Mouse (Mus musculus) heart, postnatal 4 days (tissue): ENCODE results near the gene Tgm2. TPM values are rescaled to one million over a fixed set of nuclear protein-coding genes. Genes with fewer than 3 reads are reported as not detected.
A peak's percentile ranks its signal among the peaks of the same experiment; 100 is the strongest.

ENCODE experiments used
- DNase-seq: peaks from one replicate; pipeline ENCODE4 v3.0.0; 2021
- total RNA-seq, 2 experiments: library from RNA; stranded (reverse); gene quantifications; 2 replicates each; pipeline ENCODE4 v1.2.3; 2021

The Tgm2 gene
- total RNA-seq = 100 to 1,000 TPM; 254 to 273 TPM

DNA sequence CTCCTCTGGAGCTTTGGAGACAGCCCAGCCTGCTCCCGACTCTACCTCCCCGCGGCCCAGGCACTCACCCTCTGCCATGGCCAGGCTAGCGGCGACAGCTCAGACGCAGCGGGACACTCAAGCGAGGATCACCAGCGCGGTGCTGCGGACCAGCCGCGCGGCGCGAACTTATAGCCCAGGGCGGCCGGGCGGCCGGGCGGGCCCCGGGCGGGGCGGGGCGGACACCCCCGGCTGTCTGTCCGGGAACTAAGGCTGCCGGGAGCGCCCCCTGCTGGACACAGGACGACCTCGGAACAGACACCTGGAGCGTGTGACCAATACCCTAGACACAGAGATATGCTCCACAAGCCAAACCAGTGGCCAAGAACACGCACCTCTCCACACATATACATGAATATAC, at the start of gene Tgm2:
Gene Tgm2 (minus strand): TSS at position 214 of the 400 bp plus-strand sequence.
- DNase-seq = peak; percentile 97

- peak; percentile 63 for DNase-seq
Measured at GRCm38 (mm10) chr2:158194945-158195640, 48.9 kb upstream of the Tgm2 start.

GRCm38 (mm10) chr2:158193611-158194336, 47.5 kb upstream of the Tgm2 start:
- no peak for DNase-seq

DNA sequence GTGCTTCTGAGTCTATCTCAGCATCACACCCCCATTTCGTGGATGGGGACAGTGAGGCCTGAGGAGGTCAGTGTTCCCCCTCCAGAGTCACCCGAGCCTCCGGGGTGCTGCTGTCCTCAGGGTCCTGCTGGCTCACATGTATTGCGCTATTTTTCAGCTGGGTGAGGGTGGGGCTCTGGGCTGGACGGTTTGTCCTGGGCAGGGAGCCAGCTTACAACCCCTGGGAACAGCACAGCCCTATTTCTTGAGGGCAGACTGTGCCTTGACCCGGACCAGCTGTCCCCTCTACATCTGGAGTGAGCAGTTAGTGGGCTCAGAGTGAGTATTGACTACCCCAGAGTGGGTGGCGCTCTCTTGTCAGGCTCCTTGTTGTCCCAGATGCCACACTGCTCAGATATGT, 44.9 kb upstream of the Tgm2 start:
- DNase-seq = peak; percentile 70

- no peak for DNase-seq
Measured at GRCm38 (mm10) chr2:158189451-158189850, 43.2 kb upstream of the Tgm2 start.

DNA sequence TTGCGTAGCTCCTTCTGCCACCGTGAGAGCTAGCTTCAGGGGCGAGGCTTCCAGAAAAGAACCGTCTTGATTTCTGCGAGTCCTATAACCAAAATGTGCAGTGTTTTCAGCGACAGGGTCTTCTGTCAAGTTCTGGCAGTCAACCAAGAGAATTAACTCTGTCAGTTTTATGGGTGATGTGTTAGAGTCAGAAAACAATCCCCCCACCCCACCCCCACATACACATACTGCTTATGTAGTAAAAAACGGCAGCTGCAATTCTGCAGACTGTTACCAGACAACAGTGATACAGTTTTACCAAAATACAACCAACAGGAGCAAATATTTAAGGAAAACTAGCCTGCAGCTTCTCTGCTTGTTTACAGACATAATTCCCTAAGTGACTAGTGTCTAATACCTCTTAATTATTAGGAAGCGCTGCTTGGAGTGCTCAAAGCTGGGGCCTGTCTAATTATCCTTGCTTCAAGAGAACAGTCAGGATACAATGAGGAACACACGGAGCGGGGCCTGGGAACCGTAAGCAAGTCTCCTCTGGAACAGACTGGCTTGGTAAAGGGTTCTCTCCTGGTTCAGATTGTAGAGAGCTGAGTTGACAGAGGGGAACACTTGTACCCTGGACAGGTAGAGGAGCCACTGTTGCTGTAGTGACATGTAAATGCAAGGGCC, 40.1 kb upstream of the Tgm2 start:
- DNase-seq = no peak

DNA sequence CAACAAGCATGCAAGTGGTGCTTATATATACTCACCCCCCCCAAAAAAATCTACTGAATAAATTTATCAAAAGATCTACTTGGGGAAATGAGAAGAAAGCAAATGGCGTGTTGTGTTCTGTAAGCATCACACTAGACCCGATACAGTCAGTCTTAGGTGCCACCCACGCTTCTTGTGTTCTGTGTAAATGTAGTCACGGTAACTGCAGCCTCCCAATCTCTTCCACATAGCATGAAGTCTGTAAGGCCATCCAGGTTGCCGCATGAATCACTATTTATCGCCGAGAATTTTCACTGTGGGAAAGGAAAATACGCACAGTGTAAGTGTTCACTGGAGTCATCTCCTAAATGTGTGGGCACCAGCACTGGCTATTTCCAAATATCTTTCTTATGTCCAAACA, 37.0 kb upstream of the Tgm2 start:
- DNase-seq = no peak

DNA sequence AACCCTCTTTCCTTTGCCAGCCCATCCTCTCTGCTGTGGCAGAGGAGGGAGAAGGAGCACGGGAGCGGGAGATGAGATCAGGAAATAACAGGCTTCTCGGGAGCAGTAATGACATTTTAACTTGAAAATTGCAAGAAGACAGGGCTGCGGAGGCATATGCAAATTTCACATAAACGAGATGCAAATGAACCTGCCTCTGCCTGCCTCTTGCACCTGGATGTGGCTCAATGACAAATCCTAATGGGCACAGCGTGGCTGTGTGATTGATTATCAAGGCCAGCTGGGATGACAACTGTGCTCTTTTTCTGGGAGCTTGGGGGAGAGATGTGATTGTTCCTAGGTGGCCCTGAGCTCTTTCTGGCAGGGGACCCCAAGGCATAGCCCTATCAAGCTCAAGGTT, 35.7 kb upstream of the Tgm2 start:
- DNase-seq = no peak

DNA sequence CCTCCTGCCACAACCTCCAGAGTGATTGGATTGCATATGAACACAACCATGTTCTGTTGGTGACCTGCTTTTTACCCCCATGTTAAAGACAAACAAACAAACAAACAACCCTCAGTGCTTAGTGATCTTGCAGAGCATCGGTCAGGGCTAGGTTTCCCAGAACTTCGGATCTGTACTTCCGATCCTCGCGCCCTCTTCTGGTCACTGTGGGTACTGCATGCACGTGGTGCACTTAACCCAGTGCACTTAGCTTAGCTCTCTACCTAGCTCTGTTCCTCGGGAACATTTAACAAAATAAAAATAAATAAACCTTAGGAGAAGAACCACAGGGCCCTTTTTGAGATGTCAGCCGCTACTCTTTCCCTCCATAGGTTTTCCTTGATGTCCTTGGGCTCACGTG, 34.6 kb upstream of the Tgm2 start:
- peak; percentile 85 for DNase-seq

- DNase-seq = peak; percentile 80
Measured at GRCm38 (mm10) chr2:158179370-158180111, 33.3 kb upstream of the Tgm2 start.

DNA sequence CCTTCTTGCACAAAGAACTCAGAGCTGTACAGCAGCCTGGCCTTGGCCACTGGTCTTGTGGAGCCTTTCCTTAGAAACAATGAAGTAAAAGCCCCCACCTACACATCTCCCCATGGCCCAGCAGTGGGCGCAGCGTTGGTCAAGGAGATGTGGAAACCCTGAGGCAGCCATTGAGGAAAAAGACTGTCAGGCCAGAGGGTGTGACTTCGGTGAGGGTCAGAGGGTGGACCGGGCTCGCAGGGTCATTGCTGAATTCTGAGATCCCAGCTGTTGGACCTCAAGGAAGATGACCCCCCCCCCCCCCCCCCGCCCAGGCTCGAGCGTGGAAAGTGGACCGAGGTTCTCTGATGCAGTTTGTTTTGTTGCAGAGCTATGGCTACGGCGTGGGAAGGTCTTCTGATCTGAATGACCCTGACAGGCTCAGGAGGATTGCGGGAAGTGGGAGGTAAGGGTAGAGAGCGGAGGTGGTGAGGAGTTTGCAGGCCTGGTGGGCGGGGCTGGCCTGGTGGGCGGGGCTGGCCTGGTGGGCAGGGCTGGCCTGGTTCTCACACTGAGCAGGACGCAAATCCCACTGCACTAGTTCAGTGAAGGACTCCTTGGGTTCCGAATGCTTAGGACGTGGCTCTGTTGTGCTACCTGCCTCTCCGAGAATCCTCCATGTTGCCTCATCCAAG, 32.6 kb upstream of the Tgm2 start:
- peak; percentile 89 for DNase-seq

- DNase-seq = no peak
Measured at GRCm38 (mm10) chr2:158178139-158178538, 31.9 kb upstream of the Tgm2 start.

DNA sequence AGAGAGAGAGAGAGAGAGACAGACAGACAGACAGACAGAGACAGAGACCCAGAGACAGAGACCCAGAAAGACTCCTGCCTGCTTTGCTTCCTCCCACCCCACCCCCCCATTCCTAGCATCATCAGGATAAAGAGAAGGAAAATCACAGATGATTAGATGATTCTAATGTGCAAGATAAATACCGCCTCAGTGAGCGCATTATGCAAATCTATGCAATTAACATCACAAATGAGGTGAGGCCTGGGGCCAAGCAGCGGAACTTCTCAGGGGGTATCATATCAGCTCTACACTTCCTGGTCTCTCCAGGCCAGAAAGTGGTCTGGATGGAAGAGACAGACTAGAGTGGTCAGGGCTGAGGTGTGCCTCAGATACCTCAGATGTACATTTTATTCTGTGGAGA, 31.3 kb upstream of the Tgm2 start:
- no peak for DNase-seq

DNA sequence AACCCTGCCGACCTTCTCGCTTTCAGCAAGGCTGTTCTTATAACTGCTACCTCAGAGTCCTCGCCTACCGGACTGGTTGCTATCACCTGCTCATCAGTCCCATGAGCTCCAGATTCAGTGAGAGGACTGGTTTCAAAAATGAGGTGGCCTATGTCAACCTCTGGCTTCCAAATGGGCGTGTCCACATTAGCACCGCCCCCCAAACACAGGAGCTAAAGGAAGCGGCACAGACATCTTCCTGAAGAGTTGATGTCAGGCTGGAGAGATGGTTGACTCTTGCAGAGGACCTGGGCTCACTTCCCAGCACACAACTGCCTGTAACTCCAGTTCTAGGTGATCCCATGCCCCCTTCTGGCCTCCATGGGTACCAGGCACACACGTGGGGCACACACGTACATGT, 30.5 kb upstream of the Tgm2 start:
- DNase-seq = no peak

- DNase-seq = no peak
Measured at GRCm38 (mm10) chr2:158175433-158175832, 29.2 kb upstream of the Tgm2 start.

DNA sequence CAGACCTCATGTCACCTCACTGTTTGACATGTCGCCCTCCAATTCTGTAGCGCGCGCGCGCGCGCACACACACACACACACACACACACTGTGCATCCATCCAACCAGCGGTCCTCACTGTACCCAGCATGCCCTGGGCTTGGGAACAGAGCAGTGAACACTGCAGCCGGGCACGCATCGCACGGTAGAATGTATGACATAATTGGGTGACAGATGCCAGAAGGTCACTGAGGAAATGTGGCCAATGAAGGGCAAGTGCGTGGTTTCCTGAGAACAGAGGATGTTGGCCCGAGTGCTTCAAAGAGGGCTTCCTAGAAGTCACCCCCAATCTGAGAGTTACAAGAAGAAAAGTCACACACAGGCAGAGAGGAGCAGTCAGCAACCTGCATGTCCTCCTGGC, 28.7 kb upstream of the Tgm2 start:
- DNase-seq = no peak

- no peak for DNase-seq
Measured at GRCm38 (mm10) chr2:158174438-158174837, 28.2 kb upstream of the Tgm2 start.

GRCm38 (mm10) chr2:158170394-158170793, 24.2 kb upstream of the Tgm2 start:
- DNase-seq = no peak

DNA sequence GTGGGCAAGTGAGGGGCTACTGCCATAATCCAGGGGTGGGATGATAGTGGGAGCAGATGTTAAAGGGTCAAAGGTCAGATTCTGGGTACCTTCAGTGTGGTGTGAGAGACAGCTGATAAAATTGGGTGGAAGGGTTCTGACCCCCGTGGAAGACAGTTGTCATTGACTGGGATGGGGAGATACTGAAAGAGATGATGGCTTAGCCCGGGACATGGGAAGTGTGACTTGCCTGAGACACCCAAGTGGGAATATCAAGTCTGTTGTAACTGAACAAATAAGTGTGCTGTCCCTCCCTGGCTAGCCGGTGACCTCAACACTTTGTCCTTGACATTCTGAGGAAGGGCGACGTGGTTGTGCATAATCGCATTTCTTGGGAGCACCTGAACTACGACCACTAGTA, 23.5 kb upstream of the Tgm2 start:
- no peak for DNase-seq

- no peak for DNase-seq
Measured at GRCm38 (mm10) chr2:158169351-158169750, 23.1 kb upstream of the Tgm2 start.

DNA sequence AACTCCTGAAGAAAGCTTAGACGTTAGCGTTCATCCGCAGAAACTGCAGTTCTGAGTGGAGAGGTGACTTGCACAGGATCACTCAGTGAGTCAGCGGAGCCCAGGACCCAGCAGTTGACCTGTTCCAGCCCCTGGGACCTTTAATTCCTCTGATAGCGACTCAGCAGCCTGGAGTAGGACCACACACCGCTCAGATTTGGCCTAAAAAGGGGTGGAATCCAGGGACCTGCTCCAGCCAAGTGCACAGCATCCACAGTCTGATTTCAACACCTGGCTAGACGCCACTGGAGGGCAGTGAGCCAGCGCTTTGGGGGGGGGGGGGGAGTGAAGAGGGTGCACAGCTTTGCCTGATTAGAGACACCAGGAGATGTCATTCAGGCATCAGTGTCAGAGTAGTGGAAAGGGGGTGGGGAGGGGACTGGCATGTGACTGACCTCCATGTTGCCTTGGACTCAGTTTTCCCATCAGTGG, 22.5 kb upstream of the Tgm2 start:
- peak; percentile 81 for DNase-seq
